Mouse (Mus musculus) midbrain, embryonic 10.5 days (tissue): ENCODE data around the gene Med10. TPM values are rescaled to one million over a fixed set of nuclear protein-coding genes. Genes with fewer than 3 reads are reported as not detected.

Experiments
- DNase-seq: peaks from one replicate; pipeline ENCODE4 v3.0.0-alpha.2; 2017; ENCODE audit warnings: low spot score
- H3K27ac ChIP-seq: fragments of 300-500 bp; sonication (generic); replicated peaks from 2 replicates; pipeline ENCODE4 v1.5.1; 2016; ENCODE audit warnings: mild to moderate bottlenecking
- H3K27me3 ChIP-seq: fragments of 300-500 bp; sonication (generic); 2 replicates; pipeline ENCODE4 v1.6.1; 2016; ENCODE audit warnings: low read depth, mild to moderate bottlenecking; ENCODE audit not compliant: poor library complexity, severe bottlenecking
- H3K36me3 ChIP-seq: fragments of 300-500 bp; sonication (generic); 2 replicates; pipeline ENCODE4 v1.6.1; 2016; ENCODE audit warnings: mild to moderate bottlenecking, moderate library complexity
- H3K4me1 ChIP-seq: fragments of 300-500 bp; sonication (generic); 2 replicates; pipeline ENCODE4 v1.6.1; 2016
- H3K4me3 ChIP-seq: fragments of 300-500 bp; sonication (generic); 2 replicates; pipeline ENCODE4 v1.5.1; 2016; ENCODE audit warnings: mild to moderate bottlenecking, moderate library complexity
- H3K9me3 ChIP-seq: fragments of 300-500 bp; sonication (generic); replicated peaks from 2 replicates; pipeline ENCODE4 v1.6.1; 2016; ENCODE audit warnings: mild to moderate bottlenecking
- WGBS: fragments of 180-500 bp; shearing (Covaris S2); methylation state at CpG from one replicate; pipeline ENCODE4 v1.1.7; 2016; 5-methylcytosine and 5-hydroxymethylcytosine counted together
- polyA plus RNA-seq: library from polyadenylated mRNA; unstranded; fragments of >200 nt; fragmentation: Nextera tagmentation; extraction: Ambion mirVana; gene quantifications from 2 replicates; pipeline ENCODE4 v1.2.1, GENCODE M21; 2016

Gene Med10
- polyA plus RNA-seq, 1 experiment from 2014 or later = 205 TPM

GRCm38 (mm10) chr13:69849579-69849978 is 47.4 kb downstream of the Med10 start:
- Histone ChIP-seq H3K27me3 (no peaks in the 10 kb centered on the region), H3K27ac (no peak overlapping the region), H3K4me1 (no peaks in the 10 kb centered on the region), H3K4me3 (no peak overlapping the region), H3K9me3 (no peaks in the 10 kb centered on the region), H3K36me3 (no peaks in the 10 kb centered on the region)
- DNase-seq = no peak
- WGBS = 89% methylated on average over 1 of the region's 1 CpGs

- no peaks in the 10 kb centered on the region for H3K27me3 ChIP-seq
- peak; percentile 34 for DNase-seq
These were observed 50.1 kb downstream of the Med10 start for GRCm38 (mm10) chr13:69852313-69852712.

GRCm38 (mm10) chr13:69853425-69854043 is 51.3 kb downstream of the Med10 start:
- WGBS = 40% methylated on average over 5 of the region's 5 CpGs
- Histone ChIP-seq H3K4me1 (no peaks in the 10 kb centered on the region), H3K27me3 (no peaks in the 10 kb centered on the region), H3K9me3 (no peaks in the 10 kb centered on the region), H3K4me3 (no peak overlapping the region), H3K27ac (no peak overlapping the region), H3K36me3 (no peaks in the 10 kb centered on the region)
- DNase-seq = no peak

More at GRCm38 (mm10) chr13:69852313-69852712, 50.1 kb downstream of the Med10 start:
- 74% methylated on average over 5 of the region's 5 CpGs for WGBS
- H3K27ac ChIP-seq = no peak overlapping the region
- no peaks in the 10 kb centered on the region for H3K4me1 ChIP-seq
- no peaks in the 10 kb centered on the region for H3K9me3 ChIP-seq
- no peaks in the 10 kb centered on the region for H3K36me3 ChIP-seq
- H3K4me3 ChIP-seq = no peak overlapping the region

- Histone ChIP-seq H3K9me3 (no peaks in the 10 kb centered on the region), H3K27ac (no peak overlapping the region), H3K27me3 (no peaks in the 10 kb centered on the region), H3K4me3 (no peak overlapping the region), H3K4me1 (no peaks in the 10 kb centered on the region), H3K36me3 (no peaks in the 10 kb centered on the region)
- no peak for DNase-seq
- WGBS = 94% methylated on average over 1 of the region's 1 CpGs
These were observed 53.7 kb downstream of the Med10 start for GRCm38 (mm10) chr13:69855941-69856340.

GRCm38 (mm10) chr13:69862276-69862675 is 60.1 kb downstream of the Med10 start:
- no peak overlapping the region for H3K27ac ChIP-seq
- H3K9me3 ChIP-seq = no peaks in the 10 kb centered on the region
- no peak overlapping the region for H3K4me3 ChIP-seq
- WGBS = 98% methylated on average over 4 of the region's 4 CpGs
- H3K36me3 ChIP-seq = no peaks in the 10 kb centered on the region
- DNase-seq = no peak
- no peaks in the 10 kb centered on the region for H3K27me3 ChIP-seq
- no peaks in the 10 kb centered on the region for H3K4me1 ChIP-seq

GRCm38 (mm10) chr13:69864911-69865310 is 62.7 kb downstream of the Med10 start:
- DNase-seq = no peak
- H3K27me3 ChIP-seq = no peaks in the 10 kb centered on the region
- H3K4me3 ChIP-seq = no peak overlapping the region
- no peaks in the 10 kb centered on the region for H3K36me3 ChIP-seq
- no peaks in the 10 kb centered on the region for H3K9me3 ChIP-seq
- WGBS = 87% methylated on average over 8 of the region's 8 CpGs
- no peaks in the 10 kb centered on the region for H3K4me1 ChIP-seq
- H3K27ac ChIP-seq = no peak overlapping the region

Other genes starting within 250 kb of the Med10 start
- 24.8 and 27.1 TPM in 2 replicates for gene Srd5a1, start 191.0 kb upstream of the Med10 start, polyA plus RNA-seq
- gene Ube2ql1, start 62.5 kb upstream of the Med10 start, polyA plus RNA-seq = 0.96 and 2.0 TPM in 2 replicates